Mouse (Mus musculus): ENCODE measurements at regions not wholly inside any gene's neighbourhood (a gene's known extent, or its start where the extent isn't known, plus 50 kb on each side); places are given as distances from the start of the nearest gene placed in this dataset.
A peak's percentile ranks its signal among the peaks of the same experiment; 100 is the strongest.

- no peak for TF ChIP-seq POLR2A (IDR thresholded peaks at IDR 0.05; ENCODE audit: low read depth, low read length)
- TF ChIP-seq CTCF (conservative IDR thresholded peaks at IDR 0.05; ENCODE audit: insufficient read depth, insufficient read length, low read depth, low read length) = peak; percentile 45
Measured at GRCm38 (mm10) chr15:34016397-34017156, 341.1 kb downstream of the 9430069I07Rik start.

Measured in kidney, adult 2 months (tissue).